18 mouse cellular contexts compared by ENCODE assay signal in the genomic region with DNA sequence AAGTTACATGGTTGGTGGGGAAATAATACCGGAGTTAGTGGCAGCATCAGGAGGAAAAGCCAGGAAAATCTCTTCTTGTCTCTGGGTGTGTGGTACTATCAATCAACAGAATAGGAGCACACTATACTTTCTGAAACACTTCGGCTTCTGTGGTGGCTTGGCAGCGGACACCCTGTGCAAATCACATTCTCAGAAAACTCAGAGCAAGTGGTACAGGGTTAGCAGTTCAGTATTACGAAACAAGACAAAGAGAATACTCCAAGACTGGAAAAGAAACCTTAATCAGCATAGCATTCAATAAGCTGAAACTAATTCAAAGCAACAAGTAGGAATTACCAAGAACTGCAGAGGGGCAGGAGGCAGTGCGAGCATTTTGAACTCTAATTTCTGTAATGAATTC. TPM values are rescaled to one million over a fixed set of nuclear protein-coding genes. Genes with fewer than 3 reads are reported as not detected.
A peak's percentile ranks its signal among the peaks of the same experiment; 100 is the strongest.
DNase-seq lines count a peak whose midpoint lies in the region; ATAC-seq and TF ChIP-seq lines count a peak whose summit lies in the region.
"Had no signal": no experiment of that assay in that cellular context is flagged by ENCODE, and none has a peak within 500 bp of the region (broad histone marks: within the 10 kb centered on the region; RNA-seq: fewer than 3 reads in every experiment).

No protein-coding gene starts in this region.

- peak; percentile 70 for DNase-seq in liver, adult 2 months (ENCODE audit: extremely low read depth, low read depth, low spot score)
- DNase-seq in lung, postnatal 36 days, result peak; percentile 31
- DNase-seq in lung, postnatal 14 days, result no peak
- DNase-seq in Muller cell, postnatal 12 days (ENCODE audit: inconsistent ontology term), result peak; percentile 52
- peak; percentile 66 for DNase-seq in adipocyte (ENCODE audit: low spot score)
- DNase-seq in frontal cortex, adult 2 months (ENCODE audit: extremely low spot score in 1 of 2, low spot score in 1 of 2), result no peak
- DNase-seq: cerebellum, adult 11 months; cerebellum, adult 9-10 months; cerebellum, postnatal 36 days; gastrocnemius, postnatal 14 days; heart, postnatal 36 days had no signal

- no peak for TF ChIP-seq POLR2A in liver, adult 2 months (IDR thresholded peaks at IDR 0.05; ENCODE audit: extremely low read depth, insufficient read depth, low read length)

- H3K4me3 ChIP-seq in liver, adult 2 months (ENCODE audit: insufficient read depth, low read depth, low read length), result no peak overlapping the region
- no peak overlapping the region for H3K4me3 ChIP-seq in liver, embryonic 12.5 days
- H3K4me3 ChIP-seq in heart, embryonic 11.5 days (ENCODE audit: low read depth, low read length), result no peak overlapping the region
- H3K4me3 ChIP-seq: embryonic facial prominence, embryonic 13.5 days; forebrain, embryonic 12.5 days; heart, embryonic 13.5 days had no signal

- WGBS in liver, adult 2 months, result 48% methylated on average over 5 of the region's 5 CpGs
- 85% methylated on average over 5 of the region's 5 CpGs for whole genome bisulfite sequencing in liver, embryonic 12.5 days (ENCODE audit: insufficient replicate concordance)
- 94% methylated on average over 5 of the region's 5 CpGs for WGBS in heart, embryonic 11.5 days (ENCODE audit: insufficient replicate concordance)

- no peak overlapping the region for H3K9ac ChIP-seq in liver, adult 2 months (ENCODE audit: low read depth, low read length)
- no peak overlapping the region for H3K9ac ChIP-seq in liver, embryonic 12.5 days
- no peak overlapping the region for H3K9ac ChIP-seq in heart, embryonic 11.5 days (ENCODE audit: low read depth, low read length)
- H3K9ac ChIP-seq: embryonic facial prominence, embryonic 13.5 days; forebrain, embryonic 12.5 days; heart, embryonic 13.5 days had no signal

- H3K27ac ChIP-seq in liver, adult 2 months (replicated peaks; ENCODE audit: insufficient read depth, low read depth, low read length), result no peak overlapping the region
- no peak overlapping the region for H3K27ac ChIP-seq in liver, embryonic 12.5 days
- H3K27ac ChIP-seq in heart, embryonic 11.5 days (ENCODE audit: low read depth, low read length), result no peak overlapping the region
- H3K27ac ChIP-seq: embryonic facial prominence, embryonic 13.5 days; forebrain, embryonic 12.5 days; heart, embryonic 13.5 days; hindbrain, postnatal 0 days had no signal

- peaks cover 10% of the 10 kb centered on the region for H3K4me1 ChIP-seq in liver, adult 2 months (ENCODE audit: control insufficient read depth, insufficient read depth, low read length)
- H3K4me1 ChIP-seq in liver, embryonic 12.5 days, result peaks cover 19% of the 10 kb centered on the region
- no peaks in the 10 kb centered on the region for H3K4me1 ChIP-seq in heart, embryonic 11.5 days (ENCODE audit: control insufficient read depth, insufficient read depth, low read length)
- H3K4me1 ChIP-seq: forebrain, embryonic 12.5 days had no signal

- no peaks in the 10 kb centered on the region for H3K27me3 ChIP-seq in liver, adult 2 months (ENCODE audit: control insufficient read depth, insufficient read depth, low read length)
- no peaks in the 10 kb centered on the region for H3K27me3 ChIP-seq in liver, embryonic 12.5 days (replicated peaks)
- H3K27me3 ChIP-seq in heart, embryonic 11.5 days (ENCODE audit: control insufficient read depth, insufficient read depth, low read length), result no peaks in the 10 kb centered on the region
- H3K27me3 ChIP-seq: embryonic facial prominence, embryonic 13.5 days; forebrain, embryonic 12.5 days; heart, embryonic 13.5 days had no signal

- ATAC-seq in liver, embryonic 12.5 days, result no peak
- no peak for ATAC-seq in heart, embryonic 11.5 days (replicated peaks; ENCODE audit: insufficient number of reproducible peaks, low FRiP score, low TSS enrichment)
- ATAC-seq: forebrain, embryonic 16.5 days; hindbrain, postnatal 0 days had no signal

- H3K36me3 ChIP-seq in liver, adult 2 months (ENCODE audit: control insufficient read depth, insufficient read depth, low read length), result no peaks in the 10 kb centered on the region
- H3K36me3 ChIP-seq in liver, embryonic 12.5 days, result peaks cover 2% of the 10 kb centered on the region; the same call in 1 of the 2 replicates
- H3K36me3 ChIP-seq in heart, embryonic 11.5 days (ENCODE audit: control insufficient read depth, insufficient read depth, low read length), result no peaks in the 10 kb centered on the region
- H3K36me3 ChIP-seq: embryonic facial prominence, embryonic 13.5 days; forebrain, embryonic 12.5 days; heart, embryonic 13.5 days had no signal

- H3K9me3 ChIP-seq in liver, embryonic 12.5 days (replicated peaks), result no peaks in the 10 kb centered on the region
- no peaks in the 10 kb centered on the region for H3K9me3 ChIP-seq in heart, embryonic 11.5 days (replicated peaks; ENCODE audit: control insufficient read depth, low read length)
- H3K9me3 ChIP-seq: embryonic facial prominence, embryonic 13.5 days; forebrain, embryonic 12.5 days; heart, embryonic 13.5 days had no signal

- peaks cover 19% of the 10 kb centered on the region; the same call in 1 of the 2 replicates for H3K79me2 ChIP-seq in liver, adult 2 months (ENCODE audit: control insufficient read depth, insufficient read depth, low read length)

- TF ChIP-seq CTCF in liver, adult 2 months (IDR thresholded peaks at IDR 0.05; ENCODE audit: low read depth, low read length), result no peak

- H3K4me2 ChIP-seq in liver, embryonic 12.5 days, result no peak overlapping the region
- H3K4me2 ChIP-seq in heart, embryonic 11.5 days, result no peak overlapping the region
- H3K4me2 ChIP-seq: embryonic facial prominence, embryonic 13.5 days; forebrain, embryonic 12.5 days; heart, embryonic 13.5 days had no signal

RNA-seq across cellular contexts. Expression of a gene that starts 21.3 kb away (rescaled TPM):
- total RNA-seq in liver, adult 2 months (2014; rRNA removed), result 20.9 and 25.6 TPM in 2 replicates
- 13.7 and 15.2 TPM in 2 replicates for polyA plus RNA-seq in liver, adult 2 months (2012; rRNA removed)
- polyA plus RNA-seq in liver, embryonic 12.5 days (2016; fragmentation: Nextera tagmentation; extraction: Ambion mirVana), result 11.1 and 15.5 TPM in 2 replicates
- polyA plus RNA-seq in heart, embryonic 11.5 days (2014; fragmentation: Nextera tagmentation; extraction: Ambion mirVana), result 10.5 and 18.0 TPM in 2 replicates
- polyA plus RNA-seq in frontal cortex, adult 2 months (2012; rRNA removed), result 29.7 and 31.7 TPM in 2 replicates

Comparison
In these comparisons a context has a peak if more than half of its experiments do, and no peak if none do; other contexts are left out.
1. DNase-seq: peak in liver, adult 2 months (single experiment), lung, postnatal 36 days (single experiment), Muller cell, postnatal 12 days (single experiment) and adipocyte (single experiment); none in lung, postnatal 14 days (single experiment) and frontal cortex, adult 2 months (0 of 2).